Mouse (Mus musculus) gastrocnemius, adult 2 months (tissue): ENCODE measurements at regions not wholly inside any gene's neighbourhood (a gene's known extent, or its start where the extent isn't known, plus 50 kb on each side); places are given as distances from the start of the nearest gene placed in this dataset.

ENCODE experiments used
- DNase-seq: peaks from one replicate; pipeline ENCODE4 v3.0.0; 2022
- H3K27ac ChIP-seq: fragments of 200-600 bp; 2 replicates; pipeline ENCODE4 v1.8.1; 2022; ENCODE audit warnings: mild to moderate bottlenecking
- H3K4me3 ChIP-seq: fragments of 200-600 bp; 2 replicates; pipeline ENCODE4 v1.8.1; 2022; ENCODE audit warnings: mild to moderate bottlenecking, moderate library complexity
- CTCF ChIP-seq: fragments of 200-600 bp; IDR thresholded peaks from 2 replicates; pipeline ENCODE4 v1.8.1; 2022; ENCODE audit warnings: antibody characterized with exemption, mild to moderate bottlenecking, moderate library complexity
- intact Hi-C: fragments of 180-260 bp; cut with DNase I; formaldehyde crosslinking; loops from one replicate; pipeline ENCODE4 v1.15.1; 2025

- no peak for DNase-seq
- Histone ChIP-seq H3K4me3 (no peak overlapping the region), H3K27ac (no peak overlapping the region)
- intact Hi-C loops = no loop called here
- no peak for TF ChIP-seq CTCF
Observed at GRCm38 (mm10) chr8:26304566-26304965, 185.2 kb downstream of the Gm45692 start.

- Histone ChIP-seq H3K4me3 (no peak overlapping the region), H3K27ac (no peak overlapping the region)
- no peak for DNase-seq
- intact Hi-C loops = no loop called here
- no peak for TF ChIP-seq CTCF
Observed at GRCm38 (mm10) chr8:26305061-26305879, 185.9 kb downstream of the Gm45692 start.

- no peak for DNase-seq
- Histone ChIP-seq H3K4me3 (no peak overlapping the region), H3K27ac (no peak overlapping the region)
- no peak for TF ChIP-seq CTCF
- intact Hi-C loops = no loop called here
Observed at GRCm38 (mm10) chr8:26308121-26308641, 188.8 kb downstream of the Gm45692 start.

- no peak for DNase-seq
- Histone ChIP-seq H3K27ac (no peak overlapping the region), H3K4me3 (no peak overlapping the region)
- TF ChIP-seq CTCF = no peak
- intact Hi-C loops = no loop called here
Observed at GRCm38 (mm10) chr8:26309764-26310163, 190.4 kb downstream of the Gm45692 start.

- no peak overlapping the region for H3K4me3 ChIP-seq
- DNase-seq = no peak
- no peak for TF ChIP-seq CTCF
- H3K27ac ChIP-seq = no peak overlapping the region
- intact Hi-C loops = no loop called here
Observed at GRCm38 (mm10) chr8:26323606-26324350, 204.4 kb downstream of the Gm45692 start.

GRCm38 (mm10) chr8:26324606-26325005 lies 205.3 kb downstream of the Gm45692 start:
- Histone ChIP-seq H3K27ac (no peak overlapping the region), H3K4me3 (no peak overlapping the region)
- intact Hi-C loops = no loop called here
- no peak for DNase-seq
- no peak for TF ChIP-seq CTCF

- H3K27ac ChIP-seq = no peak overlapping the region
- no peak for TF ChIP-seq CTCF
- intact Hi-C loops = no loop called here
- no peak overlapping the region for H3K4me3 ChIP-seq
- DNase-seq = no peak
Observed at GRCm38 (mm10) chr8:26329813-26330212, 210.5 kb downstream of the Gm45692 start.

GRCm38 (mm10) chr8:26336906-26337650 lies 217.7 kb downstream of the Gm45692 start:
- no peak overlapping the region for H3K4me3 ChIP-seq
- no peak for TF ChIP-seq CTCF
- intact Hi-C loops = no loop called here
- no peak for DNase-seq
- no peak overlapping the region for H3K27ac ChIP-seq

GRCm38 (mm10) chr8:26345078-26345477 lies 225.7 kb downstream of the Gm45692 start:
- intact Hi-C loops = loop anchor here (1.0 to 10.0 kb wide), 4 partner anchors 37 to 640 kb away; no protein-coding TSS in a partner anchor
- TF ChIP-seq CTCF = peak; percentile 97
- Histone ChIP-seq H3K4me3 (no peak overlapping the region), H3K27ac (no peak overlapping the region)
- peak; percentile 76 for DNase-seq

- H3K27ac ChIP-seq = no peak overlapping the region; the same call in 1 of the 2 replicates
- intact Hi-C loops = loop anchor here (5.0 to 10.0 kb wide), 3 partner anchors 33 to 636 kb away; no protein-coding TSS in a partner anchor
- no peak for DNase-seq
- no peak for TF ChIP-seq CTCF
- H3K4me3 ChIP-seq = no peak overlapping the region
Observed at GRCm38 (mm10) chr8:26349231-26349630, 229.9 kb downstream of the Gm45692 start.

- no peak for DNase-seq
- H3K4me3 ChIP-seq = no peak overlapping the region
- peak overlapping the region; percentile 80; the same call in 1 of the 2 replicates for H3K27ac ChIP-seq
- no peak for TF ChIP-seq CTCF
- intact Hi-C loops = loop anchor here (5.0 to 10.0 kb wide), 4 partner anchors 32 to 715 kb away; no protein-coding TSS in a partner anchor
Observed at GRCm38 (mm10) chr8:26349854-26350253, 230.5 kb downstream of the Gm45692 start.

GRCm38 (mm10) chr8:26350616-26351015 lies 231.3 kb downstream of the Gm45692 start:
- TF ChIP-seq CTCF = no peak
- DNase-seq = no peak
- peak overlapping the region; percentile 80 for H3K27ac ChIP-seq
- no peak overlapping the region for H3K4me3 ChIP-seq
- intact Hi-C loops = loop anchor here (10.0 kb wide), 1 partner anchor 716 kb away; no protein-coding TSS in a partner anchor
